In genomic region chr11:78074666-78075065, GRCm38 (mm10) we compare ENCODE assay signal across 30 mouse cellular contexts. TPM values are rescaled to one million over a fixed set of nuclear protein-coding genes. Genes with fewer than 3 reads are reported as not detected.
A peak's percentile ranks its signal among the peaks of the same experiment; 100 is the strongest.
DNase-seq lines count a peak whose midpoint lies in the region; ATAC-seq and TF ChIP-seq lines count a peak whose summit lies in the region.
"Had no signal": no experiment of that assay in that cellular context is flagged by ENCODE, and none has a peak within 500 bp of the region (broad histone marks: within the 10 kb centered on the region; RNA-seq: fewer than 3 reads in every experiment).

No protein-coding gene starts in this region.

- TF ChIP-seq CTCF in liver, postnatal 0 days (IDR thresholded peaks at IDR 0.05; ENCODE audit: low read depth) = no peak

- peak overlapping the region; percentile 50; the same call in 1 of the 2 replicates for H3K4me2 ChIP-seq in heart, embryonic 13.5 days
- H3K4me2 ChIP-seq in liver, embryonic 12.5 days = peak overlapping the region; percentile 81
- peak overlapping the region; percentile 76 for H3K4me2 ChIP-seq in liver, postnatal 0 days (ENCODE audit: low read depth, low read length)
- H3K4me2 ChIP-seq: embryonic facial prominence, embryonic 12.5 days; forebrain, embryonic 12.5 days; hindbrain, embryonic 13.5 days; limb, embryonic 12.5 days; midbrain, embryonic 15.5 days had no signal

- no peaks in the 10 kb centered on the region for H3K9me3 ChIP-seq in heart, embryonic 13.5 days
- no peaks in the 10 kb centered on the region for H3K9me3 ChIP-seq in erythroblast, embryonic 14.5 days (ENCODE audit: control insufficient read depth, low read length)
- no peaks in the 10 kb centered on the region for H3K9me3 ChIP-seq in liver, embryonic 12.5 days (replicated peaks)
- H3K9me3 ChIP-seq in liver, postnatal 0 days (ENCODE audit: low read length) = no peaks in the 10 kb centered on the region
- H3K9me3 ChIP-seq: embryonic facial prominence, embryonic 12.5 days; forebrain, embryonic 12.5 days; hindbrain, embryonic 13.5 days; limb, embryonic 12.5 days; midbrain, embryonic 15.5 days had no signal

- no peak for DNase-seq in heart, postnatal 10 days
- DNase-seq in liver, postnatal 0 days = no peak
- DNase-seq in left cerebral cortex, postnatal 25 days (ENCODE audit: low spot score in 2 of 2) = no peak
- no peak for DNase-seq in lung, postnatal 4 days
- DNase-seq: adrenal gland, adult 2 months; adrenal gland, postnatal 36 days; B cell, adult 2 months; cerebellum, adult 8-10 months; cerebellum, postnatal 25 days; forebrain, postnatal 0 days; heart, postnatal 4 days; kidney, adult 11 months; kidney, postnatal 14 days; layer of hippocampus, adult 9-11 months; lung, adult 18-20 months; lung, postnatal 10 days; right cerebral cortex, postnatal 25 days; spleen, adult 18-20 months; thymus, adult 2 months; thymus, postnatal 4 days had no signal

- no peaks in the 10 kb centered on the region for H3K27me3 ChIP-seq in heart, embryonic 13.5 days (replicated peaks)
- no peaks in the 10 kb centered on the region for H3K27me3 ChIP-seq in erythroblast, embryonic 14.5 days (ENCODE audit: control insufficient read depth)
- H3K27me3 ChIP-seq in liver, embryonic 12.5 days (replicated peaks) = no peaks in the 10 kb centered on the region
- no peaks in the 10 kb centered on the region for H3K27me3 ChIP-seq in liver, postnatal 0 days (ENCODE audit: insufficient read depth, low read length)
- H3K27me3 ChIP-seq: embryonic facial prominence, embryonic 12.5 days; forebrain, embryonic 12.5 days; hindbrain, embryonic 13.5 days; limb, embryonic 12.5 days; midbrain, embryonic 15.5 days had no signal

- peaks cover 25% of the 10 kb centered on the region for H3K4me1 ChIP-seq in heart, embryonic 13.5 days
- peaks cover 89% of the 10 kb centered on the region for H3K4me1 ChIP-seq in erythroblast, embryonic 14.5 days (ENCODE audit: control insufficient read depth)
- peaks cover 72% of the 10 kb centered on the region for H3K4me1 ChIP-seq in liver, embryonic 12.5 days
- peaks cover 19% of the 10 kb centered on the region for H3K4me1 ChIP-seq in liver, postnatal 0 days (ENCODE audit: insufficient read depth)

- no peak for ATAC-seq in heart, embryonic 13.5 days (ENCODE audit: extremely low read depth, insufficient number of reproducible peaks, low FRiP score, low TSS enrichment)
- no peak for ATAC-seq in liver, embryonic 12.5 days
- ATAC-seq in liver, postnatal 0 days = no peak
- ATAC-seq: activated CD4-positive, CD25-positive, alpha-beta regulatory T cell, adult 4 months; forebrain, postnatal 0 days; inflammation-experienced regulatory T-cells, adult 6 months; midbrain, embryonic 15.5 days had no signal

- H3K27ac ChIP-seq in heart, embryonic 13.5 days (replicated peaks) = no peak overlapping the region
- H3K27ac ChIP-seq in liver, embryonic 12.5 days = peak overlapping the region; percentile 100
- peak overlapping the region; percentile 97 for H3K27ac ChIP-seq in liver, postnatal 0 days (ENCODE audit: low read depth)
- H3K27ac ChIP-seq: embryonic facial prominence, embryonic 12.5 days; forebrain, embryonic 12.5 days; hindbrain, embryonic 13.5 days; limb, embryonic 12.5 days; midbrain, embryonic 15.5 days had no signal

- H3K9ac ChIP-seq in heart, embryonic 13.5 days = no peak overlapping the region; the same call in 1 of the 2 replicates
- H3K9ac ChIP-seq in liver, embryonic 12.5 days = peak overlapping the region; percentile 93
- peak overlapping the region; percentile 83; the same call in 1 of the 2 replicates for H3K9ac ChIP-seq in liver, postnatal 0 days (replicated peaks)
- H3K9ac ChIP-seq: embryonic facial prominence, embryonic 12.5 days; forebrain, embryonic 12.5 days; forebrain, postnatal 0 days; hindbrain, embryonic 13.5 days; limb, embryonic 12.5 days; midbrain, embryonic 15.5 days had no signal

- H3K36me3 ChIP-seq in heart, embryonic 13.5 days = peaks cover 69% of the 10 kb centered on the region
- H3K36me3 ChIP-seq in erythroblast, embryonic 14.5 days (ENCODE audit: control insufficient read depth) = peaks cover 89% of the 10 kb centered on the region
- H3K36me3 ChIP-seq in liver, embryonic 12.5 days = peaks cover 71% of the 10 kb centered on the region
- peaks cover 48% of the 10 kb centered on the region for H3K36me3 ChIP-seq in liver, postnatal 0 days (replicated peaks; ENCODE audit: insufficient read depth, low read length)

- intact Hi-C loops in heart, postnatal 10 days (cut with DNase I) = no loop called here
- intact Hi-C loops in left cerebral cortex, postnatal 25 days (cut with DNase I) = no loop called here

- peak overlapping the region; percentile 3; the same call in 1 of the 2 replicates for H3K4me3 ChIP-seq in heart, embryonic 13.5 days
- H3K4me3 ChIP-seq in erythroblast, embryonic 14.5 days (replicated peaks) = peak overlapping the region; percentile 74
- peak overlapping the region; percentile 73 for H3K4me3 ChIP-seq in liver, embryonic 12.5 days
- H3K4me3 ChIP-seq in liver, postnatal 0 days (ENCODE audit: low read depth, low read length) = peak overlapping the region; percentile 68
- H3K4me3 ChIP-seq: embryonic facial prominence, embryonic 12.5 days; forebrain, embryonic 12.5 days; hindbrain, embryonic 13.5 days; limb, embryonic 12.5 days; midbrain, embryonic 15.5 days had no signal

- WGBS in heart, embryonic 13.5 days = 70% methylated on average over 4 of the region's 4 CpGs
- WGBS in liver, embryonic 12.5 days (ENCODE audit: insufficient replicate concordance) = 51% methylated on average over 4 of the region's 4 CpGs
- WGBS in liver, postnatal 0 days (ENCODE audit: insufficient replicate concordance) = 60% methylated on average over 4 of the region's 4 CpGs

- TF ChIP-seq EP300 in liver, postnatal 0 days (IDR thresholded peaks at IDR 0.05; ENCODE audit: low read depth) = 0 out of 2 replicates have a peak, but pooled peaks have one; percentile 23

RNA-seq across cellular contexts. Expression of gene Eral1, which starts 5.5 kb away (rescaled TPM):
- 23.6 and 24.3 TPM in 2 replicates for polyA plus RNA-seq in heart, embryonic 13.5 days (2015; fragmentation: Nextera tagmentation; extraction: Ambion mirVana)
- total RNA-seq in heart, postnatal 10 days (2021) = 10 to 100 TPM; 22.8 to 23.6 TPM
- 0.14 and 0.29 TPM in 2 replicates for polyA plus RNA-seq in erythroblast, embryonic 14.5 days (2012)
- polyA plus RNA-seq in liver, embryonic 12.5 days (2016; fragmentation: Nextera tagmentation; extraction: Ambion mirVana) = 23.2 and 25.5 TPM in 2 replicates
- 9.3 and 10.6 TPM in 2 replicates for polyA plus RNA-seq in liver, postnatal 0 days (2015; fragmentation: Nextera tagmentation; extraction: Ambion mirVana)
- total RNA-seq in left cerebral cortex, postnatal 25 days (2021) = 10 to 100 TPM; 18.7 to 20.3 TPM

RNA-seq across cellular contexts. Expression of gene Fam222b, which starts 19.8 kb away (rescaled TPM):
- polyA plus RNA-seq in heart, embryonic 13.5 days (2015; fragmentation: Nextera tagmentation; extraction: Ambion mirVana) = 16.5 and 17.7 TPM in 2 replicates
- total RNA-seq in heart, postnatal 10 days (2021) = 10 to 100 TPM; 15.0 to 17.0 TPM
- 0.77 and 0.78 TPM in 2 replicates for polyA plus RNA-seq in erythroblast, embryonic 14.5 days (2012)
- 6.0 and 6.7 TPM in 2 replicates for polyA plus RNA-seq in liver, embryonic 12.5 days (2016; fragmentation: Nextera tagmentation; extraction: Ambion mirVana)
- 5.9 and 7.5 TPM in 2 replicates for polyA plus RNA-seq in liver, postnatal 0 days (2015; fragmentation: Nextera tagmentation; extraction: Ambion mirVana)
- 10 to 100 TPM; 28.2 to 29.6 TPM for total RNA-seq in left cerebral cortex, postnatal 25 days (2021)

RNA-seq across cellular contexts. Expression of gene Flot2, which starts 36.9 kb away (rescaled TPM):
- polyA plus RNA-seq in heart, embryonic 13.5 days (2015; fragmentation: Nextera tagmentation; extraction: Ambion mirVana) = 71.8 and 83.9 TPM in 2 replicates
- total RNA-seq in heart, postnatal 10 days (2021) = 10 to 100 TPM; 85.1 to 90.8 TPM
- 4.8 and 5.4 TPM in 2 replicates for polyA plus RNA-seq in erythroblast, embryonic 14.5 days (2012)
- 31.7 and 32.0 TPM in 2 replicates for polyA plus RNA-seq in liver, embryonic 12.5 days (2016; fragmentation: Nextera tagmentation; extraction: Ambion mirVana)
- polyA plus RNA-seq in liver, postnatal 0 days (2015; fragmentation: Nextera tagmentation; extraction: Ambion mirVana) = 23.1 and 25.9 TPM in 2 replicates
- 10 to 100 TPM; 95.5 to 96.8 TPM for total RNA-seq in left cerebral cortex, postnatal 25 days (2021)

RNA-seq across cellular contexts. Expression of gene Dhrs13, which starts 42.6 kb away (rescaled TPM):
- 13.2 and 14.1 TPM in 2 replicates for polyA plus RNA-seq in heart, embryonic 13.5 days (2015; fragmentation: Nextera tagmentation; extraction: Ambion mirVana)
- 1 to 10 TPM; 4.9 to 7.4 TPM for total RNA-seq in heart, postnatal 10 days (2021)
- 4.7 and 5.1 TPM in 2 replicates for polyA plus RNA-seq in erythroblast, embryonic 14.5 days (2012)
- polyA plus RNA-seq in liver, embryonic 12.5 days (2016; fragmentation: Nextera tagmentation; extraction: Ambion mirVana) = 25.4 and 26.4 TPM in 2 replicates
- 9.2 and 10.6 TPM in 2 replicates for polyA plus RNA-seq in liver, postnatal 0 days (2015; fragmentation: Nextera tagmentation; extraction: Ambion mirVana)
- total RNA-seq in left cerebral cortex, postnatal 25 days (2021) = 1 to 10 TPM; 7.9 to 8.9 TPM

Comparison
In these comparisons a context has a peak if more than half of its experiments do, and no peak if none do; other contexts are left out.
1. H3K4me3 ChIP-seq: peak in every context shown above with its lines; median percentile 74 in erythroblast, embryonic 14.5 days; 73 in liver, embryonic 12.5 days; 68 in liver, postnatal 0 days; 3 in heart, embryonic 13.5 days.